Mouse (Mus musculus): ENCODE measurements at regions not wholly inside any gene's neighbourhood (a gene's known extent, or its start where the extent isn't known, plus 50 kb on each side); places are given as distances from the start of the nearest gene placed in this dataset.

DNA sequence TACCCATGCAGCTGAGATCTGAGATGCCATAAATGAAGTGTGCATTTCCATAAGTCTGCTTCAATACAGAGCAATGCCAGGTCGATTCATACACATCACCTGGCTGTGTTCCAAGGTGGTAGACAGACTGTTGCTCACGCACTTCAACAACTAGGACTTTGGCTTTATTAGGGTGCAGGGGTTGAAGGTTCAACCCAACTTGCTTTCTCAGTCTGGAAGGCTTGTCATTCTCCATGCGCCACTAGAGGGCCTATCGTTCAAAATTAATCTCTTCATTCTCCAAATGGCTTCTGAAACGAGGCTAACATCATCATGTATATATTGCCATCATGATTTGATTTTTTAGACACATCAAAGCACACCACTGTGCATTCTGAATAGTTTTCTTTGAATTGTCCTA is 127.0 kb upstream of the Tmem164 start:
- no peaks in the 10 kb centered on the region for H3K36me3 ChIP-seq
- 25% methylated on average over 5 of the region's 5 CpGs for WGBS
- no peak overlapping the region for H3K4me2 ChIP-seq (replicated peaks)
- no peak for ATAC-seq
- no peak overlapping the region for H3K9ac ChIP-seq (replicated peaks)
- no peak overlapping the region for H3K27ac ChIP-seq
- H3K27me3 ChIP-seq, result peaks cover 3% of the 10 kb centered on the region; the same call in 1 of the 2 replicates
- H3K4me1 ChIP-seq (replicated peaks), result no peaks in the 10 kb centered on the region
- H3K9me3 ChIP-seq, result no peaks in the 10 kb centered on the region
- H3K4me3 ChIP-seq (replicated peaks), result no peak overlapping the region

DNA sequence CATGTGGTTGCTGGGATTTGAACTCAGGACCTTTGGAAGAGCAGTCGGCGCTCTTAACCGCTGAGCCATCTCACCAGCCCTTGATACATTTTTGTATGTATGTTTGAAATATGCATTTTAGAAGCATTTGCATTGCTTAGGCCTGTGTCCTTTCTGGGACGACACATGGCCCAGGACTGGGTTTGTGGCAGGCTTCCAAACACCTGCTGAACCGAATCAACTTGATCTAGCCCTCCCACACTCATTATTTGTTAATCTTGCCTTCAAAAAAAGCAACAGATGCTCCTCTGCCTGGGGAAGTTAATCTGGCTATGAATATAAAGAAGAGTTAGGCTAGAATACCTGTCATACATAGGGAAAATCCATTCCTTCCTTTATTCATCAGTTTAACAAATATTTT is 123.7 kb upstream of the Tmem164 start:
- Histone ChIP-seq H3K9me3 (no peaks in the 10 kb centered on the region), H3K36me3 (no peaks in the 10 kb centered on the region), H3K4me2 (replicated peaks) (no peak overlapping the region), H3K4me3 (replicated peaks) (no peak overlapping the region), H3K9ac (replicated peaks) (no peak overlapping the region), H3K27me3 (peaks cover 14% of the 10 kb centered on the region; the same call in 1 of the 2 replicates), H3K4me1 (replicated peaks) (no peaks in the 10 kb centered on the region), H3K27ac (no peak overlapping the region)
- ATAC-seq, result no peak
- WGBS, result 80% methylated on average over 5 of the region's 5 CpGs

DNA sequence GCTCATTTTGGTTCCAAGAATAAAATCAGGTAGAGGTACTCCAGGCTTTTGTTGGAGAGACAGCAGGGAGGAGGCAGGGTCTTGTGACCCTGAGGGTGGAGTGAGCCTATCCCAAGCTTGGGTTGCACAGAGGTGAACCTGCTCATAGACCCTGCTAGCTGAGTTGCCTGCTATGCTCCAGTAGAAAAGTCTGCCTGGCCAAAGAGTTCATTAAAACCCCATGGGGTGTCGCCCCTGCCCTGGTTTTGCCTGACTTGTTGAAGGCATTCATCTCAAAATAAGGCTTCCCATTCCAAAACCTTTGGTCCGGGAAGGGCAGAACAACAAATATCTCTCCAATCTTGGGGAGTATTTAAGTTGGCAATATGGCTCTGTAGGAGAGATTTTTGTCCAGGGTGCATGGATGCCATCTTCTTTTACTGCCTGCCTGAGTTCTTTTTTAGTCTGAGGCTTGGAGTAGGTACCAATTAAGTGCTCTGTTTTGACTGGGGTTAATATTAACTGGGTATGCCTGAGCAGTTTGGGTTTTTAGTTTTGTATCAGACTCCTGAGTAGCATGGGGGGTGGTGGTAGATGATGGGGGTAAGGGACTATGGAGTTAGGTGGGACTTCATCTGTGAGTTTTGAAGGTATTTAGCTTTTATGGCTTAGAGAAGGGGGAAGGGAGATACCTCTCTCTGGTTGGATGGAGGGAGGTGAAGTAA is 120.8 kb upstream of the Tmem164 start:
- Histone ChIP-seq H3K9me3 (no peaks in the 10 kb centered on the region), H3K36me3 (no peaks in the 10 kb centered on the region), H3K9ac (replicated peaks) (no peak overlapping the region), H3K4me2 (replicated peaks) (no peak overlapping the region), H3K27ac (no peak overlapping the region), H3K4me3 (replicated peaks) (no peak overlapping the region), H3K27me3 (peaks cover 16% of the 10 kb centered on the region), H3K4me1 (replicated peaks) (no peaks in the 10 kb centered on the region)
- no peak for ATAC-seq
- 73% methylated on average over 2 of the region's 2 CpGs for WGBS

- Histone ChIP-seq H3K27ac (no peak overlapping the region), H3K4me1 (replicated peaks) (no peaks in the 10 kb centered on the region), H3K4me3 (replicated peaks) (no peak overlapping the region), H3K27me3 (peaks cover 20% of the 10 kb centered on the region), H3K36me3 (no peaks in the 10 kb centered on the region), H3K9me3 (no peaks in the 10 kb centered on the region), H3K4me2 (replicated peaks) (no peak overlapping the region), H3K9ac (replicated peaks) (no peak overlapping the region)
- no peak for ATAC-seq
- WGBS, result 82% methylated on average over 5 of the region's 5 CpGs
Observed at GRCm38 (mm10) chrX:142561788-142562187, 119.4 kb upstream of the Tmem164 start.

DNA sequence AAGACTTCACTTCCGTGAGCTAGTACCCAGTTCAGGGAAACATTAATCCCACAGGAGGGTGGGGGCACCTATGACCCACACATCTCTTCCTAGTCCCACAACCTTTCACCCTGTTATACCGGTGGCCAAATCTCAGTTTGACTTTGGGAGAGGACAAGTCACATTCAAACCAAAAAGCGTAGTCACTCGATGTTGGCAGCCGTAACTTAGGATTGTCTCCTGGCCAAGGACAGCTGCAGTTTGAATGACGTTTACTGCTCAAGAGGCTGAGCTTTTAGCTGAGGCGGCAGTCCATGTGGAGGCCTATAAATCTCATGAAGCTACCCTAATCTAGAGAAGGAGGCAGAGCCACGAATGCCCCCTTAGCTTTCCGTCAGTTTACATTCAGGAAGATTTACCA is 117.0 kb upstream of the Tmem164 start:
- Histone ChIP-seq H3K4me3 (replicated peaks) (no peak overlapping the region), H3K9ac (replicated peaks) (no peak overlapping the region), H3K9me3 (no peaks in the 10 kb centered on the region), H3K27ac (no peak overlapping the region), H3K4me1 (replicated peaks) (no peaks in the 10 kb centered on the region), H3K36me3 (no peaks in the 10 kb centered on the region), H3K4me2 (replicated peaks) (no peak overlapping the region), H3K27me3 (peaks cover 28% of the 10 kb centered on the region)
- ATAC-seq, result no peak
- WGBS, result 88% methylated on average over 9 of the region's 9 CpGs

GRCm38 (mm10) chrX:142571772-142572171 is 109.4 kb upstream of the Tmem164 start:
- no peak overlapping the region for H3K4me3 ChIP-seq (replicated peaks)
- no peaks in the 10 kb centered on the region for H3K4me1 ChIP-seq (replicated peaks)
- no peaks in the 10 kb centered on the region for H3K36me3 ChIP-seq
- no peak overlapping the region for H3K9ac ChIP-seq (replicated peaks)
- H3K9me3 ChIP-seq, result no peaks in the 10 kb centered on the region
- H3K27me3 ChIP-seq, result peaks cover 13% of the 10 kb centered on the region; the same call in 1 of the 2 replicates
- no peak for ATAC-seq
- H3K4me2 ChIP-seq (replicated peaks), result no peak overlapping the region
- no peak overlapping the region for H3K27ac ChIP-seq

- Histone ChIP-seq H3K36me3 (no peaks in the 10 kb centered on the region), H3K4me2 (replicated peaks) (no peak overlapping the region), H3K27me3 (peaks cover 10% of the 10 kb centered on the region; the same call in 1 of the 2 replicates), H3K9me3 (no peaks in the 10 kb centered on the region), H3K27ac (no peak overlapping the region), H3K4me1 (replicated peaks) (no peaks in the 10 kb centered on the region), H3K9ac (replicated peaks) (no peak overlapping the region), H3K4me3 (replicated peaks) (no peak overlapping the region)
- WGBS, result 92% methylated on average over 4 of the region's 4 CpGs
- ATAC-seq, result no peak
Observed at GRCm38 (mm10) chrX:142574022-142574421, 107.2 kb upstream of the Tmem164 start.

- Histone ChIP-seq H3K36me3 (no peaks in the 10 kb centered on the region), H3K27ac (no peak overlapping the region), H3K27me3 (peaks cover 10% of the 10 kb centered on the region; the same call in 1 of the 2 replicates), H3K9ac (replicated peaks) (no peak overlapping the region), H3K4me2 (replicated peaks) (no peak overlapping the region), H3K4me3 (replicated peaks) (no peak overlapping the region), H3K4me1 (replicated peaks) (no peaks in the 10 kb centered on the region), H3K9me3 (no peaks in the 10 kb centered on the region)
- no peak; the same call in 1 of the 2 replicates for ATAC-seq
- 55% methylated on average over 10 of the region's 10 CpGs for WGBS
Observed at GRCm38 (mm10) chrX:142574945-142575710, 106.1 kb upstream of the Tmem164 start.

- Histone ChIP-seq H3K4me3 (replicated peaks) (no peak overlapping the region), H3K4me1 (replicated peaks) (no peaks in the 10 kb centered on the region), H3K9me3 (no peaks in the 10 kb centered on the region), H3K36me3 (no peaks in the 10 kb centered on the region), H3K9ac (replicated peaks) (no peak overlapping the region), H3K4me2 (replicated peaks) (no peak overlapping the region), H3K27me3 (peaks cover 10% of the 10 kb centered on the region; the same call in 1 of the 2 replicates), H3K27ac (no peak overlapping the region)
- 92% methylated on average over 3 of the region's 3 CpGs for WGBS
- no peak for ATAC-seq
Observed at GRCm38 (mm10) chrX:142576127-142576526, 105.1 kb upstream of the Tmem164 start.

- Histone ChIP-seq H3K4me3 (replicated peaks) (no peak overlapping the region), H3K4me1 (replicated peaks) (no peaks in the 10 kb centered on the region), H3K4me2 (replicated peaks) (no peak overlapping the region), H3K9ac (replicated peaks) (no peak overlapping the region), H3K9me3 (no peaks in the 10 kb centered on the region), H3K27ac (no peak overlapping the region), H3K36me3 (no peaks in the 10 kb centered on the region), H3K27me3 (peaks cover 13% of the 10 kb centered on the region; the same call in 1 of the 2 replicates)
- WGBS, result 80% methylated on average over 6 of the region's 6 CpGs
- no peak for ATAC-seq
Observed at GRCm38 (mm10) chrX:142577449-142578081, 103.6 kb upstream of the Tmem164 start.

DNA sequence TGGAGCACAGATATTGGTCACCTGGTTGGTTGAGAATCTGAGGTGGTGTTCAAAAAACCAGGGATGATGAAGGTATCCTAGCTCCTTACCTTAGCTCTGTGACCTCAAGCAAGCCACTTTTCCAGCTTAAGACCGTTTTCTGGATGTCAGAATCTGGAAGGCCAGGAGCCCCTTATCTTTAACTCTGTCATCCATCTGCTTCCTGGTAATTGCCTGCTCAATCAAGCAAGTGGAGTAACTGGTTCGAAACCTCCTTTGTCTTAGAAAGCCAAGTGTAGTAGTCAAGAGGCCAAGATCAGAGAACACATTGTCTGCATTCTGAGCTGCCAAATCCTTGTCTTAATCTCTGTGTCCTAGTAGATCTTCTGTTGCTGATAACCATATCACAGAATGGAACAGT is 95.9 kb upstream of the Tmem164 start:
- no peaks in the 10 kb centered on the region for H3K36me3 ChIP-seq
- no peak overlapping the region for H3K4me3 ChIP-seq (replicated peaks)
- ATAC-seq, result no peak
- no peaks in the 10 kb centered on the region for H3K4me1 ChIP-seq (replicated peaks)
- H3K9ac ChIP-seq (replicated peaks), result no peak overlapping the region
- WGBS, result 75% methylated on average over 2 of the region's 2 CpGs
- no peak overlapping the region for H3K4me2 ChIP-seq (replicated peaks)
- peaks cover 3% of the 10 kb centered on the region; the same call in 1 of the 2 replicates for H3K27me3 ChIP-seq
- no peak overlapping the region for H3K27ac ChIP-seq
- H3K9me3 ChIP-seq, result no peaks in the 10 kb centered on the region

DNA sequence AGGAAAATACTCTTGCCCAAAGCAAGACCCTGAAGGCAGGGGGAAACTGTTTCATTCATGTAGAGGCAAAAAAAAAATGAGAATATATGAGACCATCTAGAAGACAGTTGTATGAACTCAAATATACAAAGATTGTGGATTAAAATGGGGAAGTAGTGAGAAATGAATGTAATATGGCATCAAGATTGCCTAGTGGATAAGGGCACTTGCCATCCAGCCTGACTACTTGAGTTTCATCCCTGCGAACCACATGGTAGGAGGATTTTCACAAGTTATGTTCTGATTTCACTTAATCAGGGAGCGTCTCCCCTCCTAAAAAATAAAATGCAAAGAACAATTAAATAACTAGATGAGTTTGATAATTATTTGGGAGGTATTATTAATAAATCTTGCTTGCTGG is 81.8 kb upstream of the Tmem164 start:
- 88% methylated on average over 2 of the region's 2 CpGs for WGBS

More for the DNA sequence above, 81.8 kb upstream of the Tmem164 start:
- Histone ChIP-seq H3K4me2 (replicated peaks) (no peak overlapping the region), H3K36me3 (no peaks in the 10 kb centered on the region), H3K27ac (no peak overlapping the region), H3K4me1 (replicated peaks) (no peaks in the 10 kb centered on the region), H3K27me3 (peaks cover 15% of the 10 kb centered on the region), H3K4me3 (replicated peaks) (no peak overlapping the region), H3K9me3 (no peaks in the 10 kb centered on the region), H3K9ac (replicated peaks) (no peak overlapping the region)
- ATAC-seq, result no peak
